Mouse (Mus musculus) 416B (cell line): ENCODE results near the gene Shank3.

Source experiments
- DNase-seq: peaks from one replicate; pipeline ENCODE4 v3.0.0; 2011; ENCODE audit warnings: low read depth

Gene Shank3

GRCm38 (mm10) chr15:89498961-89499688 lies at the start of gene Shank3:
Gene Shank3, plus strand, starts transcription at chr15:89499623.
- DNase-seq, result no peak

- peak; percentile 55 for DNase-seq
Observed at GRCm38 (mm10) chr15:89452906-89453864, 46.2 kb upstream of the Shank3 start.

GRCm38 (mm10) chr15:89453865-89454478 lies 45.5 kb upstream of the Shank3 start, which contains the start of gene Mapk8ip2:
Gene Mapk8ip2, plus strand, starts transcription at chr15:89453913.
- no peak for DNase-seq

GRCm38 (mm10) chr15:89454857-89455256 lies 44.6 kb upstream of the Shank3 start:
- DNase-seq, result no peak

DNA sequence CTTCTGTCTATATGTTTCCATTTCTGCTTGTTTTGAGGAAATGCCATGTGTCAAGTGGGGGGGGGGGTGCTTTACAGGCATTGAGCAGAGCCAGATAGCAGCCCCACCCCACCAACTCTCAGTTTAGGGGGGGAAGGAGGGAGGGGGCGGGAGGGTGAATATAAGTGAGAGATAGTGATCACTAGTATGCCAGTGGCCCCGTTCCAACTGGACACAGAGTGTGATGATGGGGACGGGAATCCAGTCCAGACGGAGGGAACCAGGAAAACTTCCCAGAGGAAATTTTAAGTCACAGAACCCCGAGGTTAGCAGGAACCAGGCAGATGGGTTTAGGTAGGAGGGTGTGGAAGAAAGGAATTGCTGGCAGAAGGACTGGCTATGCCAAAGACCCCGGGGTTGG lies 43.8 kb upstream of the Shank3 start:
- DNase-seq, result no peak

- no peak for DNase-seq
Observed at GRCm38 (mm10) chr15:89458942-89459341, 40.5 kb upstream of the Shank3 start.

DNA sequence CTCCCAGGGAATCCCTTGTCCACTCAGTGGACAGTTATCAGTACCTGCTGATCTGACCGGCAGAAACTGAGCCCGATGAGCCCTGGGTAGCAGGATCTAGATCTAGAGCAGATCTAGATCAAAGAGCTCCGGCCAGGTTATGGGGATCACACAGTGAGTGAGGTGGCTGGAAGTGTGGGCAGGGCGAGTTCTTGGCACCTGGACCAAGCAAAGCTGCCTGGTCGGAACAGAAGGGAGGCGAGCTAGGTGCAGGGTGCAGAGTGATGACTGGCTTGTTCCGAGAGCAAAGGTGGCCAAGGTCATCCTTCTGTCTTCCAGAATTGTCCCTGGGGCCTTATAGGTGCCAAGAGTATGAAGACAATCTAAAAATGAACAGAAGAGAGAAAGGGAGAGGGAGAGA lies 39.6 kb upstream of the Shank3 start:
- no peak for DNase-seq

GRCm38 (mm10) chr15:89460298-89460697 lies 39.1 kb upstream of the Shank3 start:
- no peak for DNase-seq

DNA sequence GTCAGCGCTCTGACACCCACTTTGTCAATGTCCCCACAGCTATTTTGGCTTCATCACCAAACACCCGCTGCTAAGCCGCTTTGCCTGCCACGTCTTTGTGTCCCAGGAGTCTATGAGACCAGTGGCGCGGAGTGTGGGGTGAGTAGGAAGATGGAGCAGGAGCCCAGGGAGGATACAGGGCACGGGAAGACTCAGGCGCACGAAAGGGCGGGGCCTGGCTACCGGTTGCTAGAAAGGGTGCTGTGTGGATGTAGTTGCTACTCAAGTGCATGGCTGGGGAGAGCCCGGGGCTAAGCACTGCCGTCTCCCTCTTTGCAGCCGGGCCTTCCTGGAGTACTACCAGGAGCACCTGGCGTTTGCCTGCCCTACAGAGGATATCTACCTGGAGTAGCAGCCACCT lies 38.1 kb upstream of the Shank3 start:
- no peak for DNase-seq

GRCm38 (mm10) chr15:89462176-89462575 lies 37.2 kb upstream of the Shank3 start:
- no peak for DNase-seq

GRCm38 (mm10) chr15:89463334-89464235 lies 35.8 kb upstream of the Shank3 start:
- DNase-seq, result peak; percentile 65

GRCm38 (mm10) chr15:89465052-89465451 lies 34.4 kb upstream of the Shank3 start:
- DNase-seq, result no peak

- peak; percentile 65 for DNase-seq
Observed at GRCm38 (mm10) chr15:89468577-89468976, 30.8 kb upstream of the Shank3 start.

GRCm38 (mm10) chr15:89471476-89471875 lies 27.9 kb upstream of the Shank3 start:
- no peak for DNase-seq

- DNase-seq, result no peak
Observed at GRCm38 (mm10) chr15:89473370-89473769, 26.1 kb upstream of the Shank3 start.

DNA sequence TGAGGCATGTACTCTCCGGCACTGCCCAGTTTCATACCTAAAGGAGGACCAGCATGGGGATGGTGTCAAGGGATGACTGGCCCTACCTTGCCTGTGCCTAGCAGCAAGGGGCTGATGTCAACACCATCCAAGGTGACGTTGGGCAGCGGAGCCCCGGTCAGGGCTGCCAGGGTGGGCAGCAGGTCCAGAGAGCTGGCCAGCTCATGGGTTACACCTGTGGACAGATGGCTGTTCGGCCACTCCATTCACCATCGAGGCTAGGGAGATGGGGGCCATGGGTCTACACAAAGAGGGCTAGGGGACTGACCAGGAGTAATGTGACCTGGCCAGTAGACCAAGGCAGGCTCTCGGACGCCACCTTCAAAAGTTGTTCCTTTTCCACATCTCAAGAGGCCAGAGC lies 25.5 kb upstream of the Shank3 start:
- no peak for DNase-seq

DNA sequence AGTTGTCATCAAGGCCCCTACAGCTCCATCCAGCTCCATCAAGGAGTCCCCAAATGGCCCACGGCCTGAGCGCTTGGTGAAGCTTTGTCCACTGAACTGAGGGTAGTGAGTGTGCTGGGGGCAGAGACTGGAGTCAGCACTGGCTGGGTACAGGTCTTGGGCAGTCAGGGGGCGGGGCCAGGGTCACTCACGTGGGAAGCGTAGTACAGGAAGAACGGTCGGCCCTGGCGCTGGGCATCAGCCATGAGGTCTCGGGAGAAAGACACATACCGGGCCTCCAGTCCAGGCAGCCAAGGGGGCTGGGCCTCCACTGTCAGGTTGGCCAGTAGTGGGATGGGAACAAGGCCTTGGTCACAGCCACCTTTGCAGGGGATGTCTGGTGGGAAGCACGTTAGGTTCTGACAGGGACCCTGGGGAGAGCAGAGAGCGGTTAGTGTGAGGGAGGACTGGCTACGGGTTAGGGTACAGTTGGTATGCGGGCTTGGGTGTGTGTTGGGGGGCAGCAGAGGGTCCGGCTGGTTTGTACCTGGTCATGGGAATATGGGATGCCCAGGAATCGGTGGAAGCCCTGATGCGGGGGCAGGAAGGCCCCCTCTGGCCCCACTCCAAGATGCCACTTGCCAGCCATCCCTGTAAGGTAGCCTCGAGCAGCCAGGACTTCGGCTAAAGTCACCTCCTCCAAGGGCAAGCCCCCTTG lies 24.7 kb upstream of the Shank3 start:
- no peak for DNase-seq

GRCm38 (mm10) chr15:89475293-89475600 lies 24.2 kb upstream of the Shank3 start:
- no peak for DNase-seq

DNA sequence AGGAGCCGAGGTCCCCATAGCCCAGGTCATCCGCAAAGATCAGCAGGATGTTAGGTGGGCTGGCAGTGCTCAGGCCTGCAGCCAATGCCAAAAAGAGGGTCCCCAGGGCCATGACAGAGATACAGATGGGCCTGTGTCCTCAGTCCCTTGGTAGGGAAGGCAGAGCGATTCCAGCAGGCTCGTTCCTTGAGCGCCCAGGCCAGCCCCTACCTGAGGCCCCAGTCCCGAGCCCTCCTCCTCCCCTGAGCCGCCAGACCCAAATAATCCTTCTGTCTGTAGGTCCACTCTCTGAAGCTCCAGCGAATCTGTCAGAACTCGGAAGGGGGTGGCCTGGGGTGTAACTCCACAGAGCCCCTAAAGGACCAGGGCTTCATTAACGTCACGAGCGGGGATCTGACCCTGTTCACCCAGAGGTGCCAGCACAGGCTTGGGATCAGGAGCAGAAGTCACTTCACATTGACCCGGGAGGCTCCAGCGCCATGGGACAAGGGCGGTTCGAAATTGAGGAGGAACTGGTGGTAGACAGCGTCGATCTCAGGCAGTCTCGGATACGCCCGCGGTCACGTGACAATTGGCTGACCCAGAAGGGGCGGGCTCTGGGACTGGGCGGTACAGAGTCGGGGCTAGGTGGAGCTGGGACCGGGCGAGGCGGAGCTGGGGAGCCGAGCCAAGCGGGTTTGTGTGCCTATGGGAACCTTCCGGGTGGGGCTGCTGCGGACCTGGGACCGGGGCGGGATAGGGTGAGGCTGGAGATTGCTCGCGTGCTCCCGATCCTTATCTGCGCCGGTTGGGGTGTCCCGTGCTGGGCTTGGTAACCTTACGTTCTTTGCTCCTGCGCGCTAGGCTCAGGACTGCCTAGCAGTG lies 23.6 kb upstream of the Shank3 start:
- DNase-seq, result peak; percentile 96

DNA sequence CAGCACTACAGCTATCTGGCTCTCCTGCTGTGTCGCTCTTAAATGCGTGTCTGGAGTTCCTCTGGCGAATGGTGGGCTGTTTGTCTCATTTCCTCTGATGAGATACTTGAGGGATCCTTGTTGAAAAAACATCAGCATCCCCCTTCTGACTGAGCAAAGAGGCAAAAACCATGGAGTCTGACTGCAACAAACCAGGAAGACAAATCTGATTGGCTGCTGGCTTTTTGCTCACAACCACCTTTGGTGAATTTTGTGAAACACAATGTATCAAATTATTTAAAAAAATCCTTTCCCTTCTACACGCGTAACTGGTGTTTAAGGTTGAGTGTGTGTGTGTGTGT lies 23.0 kb upstream of the Shank3 start:
- peak; percentile 77 for DNase-seq
